Mouse (Mus musculus): ENCODE measurements around the gene Sap30l. TPM values are rescaled to one million over a fixed set of nuclear protein-coding genes. Genes with fewer than 3 reads are reported as not detected.

Sap30l gene
- 10 to 100 TPM; 50.6 to 54.6 TPM for total RNA-seq (2021)
- long read RNA-seq, experiment 1, transcript Sap30l-201 (4 exons, 1,151 nt) = major isoform, 34 of 44 reads
- long read RNA-seq, experiment 1, partial matches to known transcripts = 0 of 44 reads
- long read RNA-seq, experiment 1, other reads (novel, unspliced or antisense) = 10 of 44 reads
- long read RNA-seq, experiment 2, transcript Sap30l-201 (4 exons, 1,151 nt) = major isoform, 35 of 63 reads
- long read RNA-seq, experiment 2, partial matches to known transcripts = 0 of 63 reads
- long read RNA-seq, experiment 2, other reads (novel, unspliced or antisense) = 28 of 63 reads

- H3K27ac ChIP-seq = peak within 1 kb of the TSS; percentile 81
- DNase-seq (ENCODE audit: low spot score in 2 of 2) = peak; percentile 95 to 97
- no peak for TF ChIP-seq CTCF (conservative IDR thresholded peaks at IDR 0.05)
- peak within 1 kb of the TSS; percentile 95 for H3K4me3 ChIP-seq
Observed at GRCm38 (mm10) chr11:57800971-57801765, at the start of gene Sap30l. Gene Sap30l, plus strand, starts transcription at chr11:57801637.

DNA sequence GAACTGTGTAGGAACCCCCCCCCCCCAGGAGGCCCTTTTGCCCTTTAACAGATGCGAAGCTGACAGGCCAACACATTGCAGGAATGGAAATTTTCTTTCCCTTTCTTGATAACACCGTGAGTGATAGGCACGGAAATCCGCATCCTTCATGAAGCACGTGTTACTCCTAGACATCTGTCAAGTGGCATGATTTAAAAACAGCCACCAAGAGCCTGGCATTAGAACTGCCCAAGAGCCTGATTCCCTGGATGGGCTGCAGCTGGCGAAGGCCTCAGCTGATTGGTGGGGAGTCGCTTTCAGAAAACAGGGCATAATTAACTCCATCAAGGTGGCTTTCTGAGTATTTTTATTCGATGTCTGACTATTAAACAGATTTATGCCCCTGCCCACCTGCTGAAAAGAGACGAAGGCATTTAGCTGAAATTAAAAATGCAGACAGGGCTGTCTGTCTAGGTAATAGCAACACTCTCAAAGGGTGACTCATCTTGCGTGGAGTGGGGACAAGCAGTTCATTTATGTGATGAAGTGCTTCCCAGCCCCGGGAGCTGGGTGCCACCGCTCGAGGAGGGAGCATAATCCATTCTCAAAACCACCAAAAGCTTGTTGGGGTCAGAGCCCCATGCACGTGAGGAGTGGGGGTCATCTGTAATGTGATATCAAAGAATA, 47.8 kb upstream of the Sap30l start:
- TF ChIP-seq CTCF (conservative IDR thresholded peaks at IDR 0.05) = no peak
- no peak for DNase-seq (ENCODE audit: low spot score in 2 of 2)
- Histone ChIP-seq H3K4me3 (no peak overlapping the region), H3K27ac (no peak overlapping the region)

GRCm38 (mm10) chr11:57758621-57759020, 42.8 kb upstream of the Sap30l start:
- DNase-seq (ENCODE audit: low spot score in 2 of 2) = no peak
- no peak for TF ChIP-seq CTCF (conservative IDR thresholded peaks at IDR 0.05)
- Histone ChIP-seq H3K27ac (no peak overlapping the region), H3K4me3 (no peak overlapping the region)

DNA sequence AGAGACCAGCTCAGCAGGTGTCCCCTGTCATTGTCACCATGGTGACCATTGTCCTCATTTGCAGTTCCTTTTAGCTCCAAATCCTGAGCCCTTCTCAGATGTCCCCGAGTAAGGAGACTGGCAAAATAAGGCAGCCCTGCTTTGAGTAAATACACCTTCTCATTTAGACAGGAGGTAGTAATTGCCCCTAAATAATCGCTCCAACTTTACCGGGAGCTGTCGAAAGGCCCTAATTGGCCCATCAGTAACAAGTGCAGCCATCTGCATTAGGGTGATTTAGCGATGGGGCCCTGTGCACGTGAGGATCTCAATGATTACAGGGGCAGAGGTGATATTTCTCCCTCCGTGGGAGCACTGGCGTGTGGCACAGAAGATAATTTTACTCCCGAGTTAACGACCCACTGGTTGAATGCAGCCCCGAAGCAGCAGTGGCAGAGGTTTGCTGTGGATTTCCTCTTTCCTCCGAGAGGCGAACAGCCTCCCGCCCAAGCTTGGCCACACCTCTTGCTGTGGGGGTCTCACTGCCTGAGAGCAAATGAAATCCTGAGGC, 40.9 kb upstream of the Sap30l start:
- no peak for DNase-seq (ENCODE audit: low spot score in 2 of 2)
- H3K27ac ChIP-seq = no peak overlapping the region

GRCm38 (mm10) chr11:57761347-57761746, 40.1 kb upstream of the Sap30l start:
- Histone ChIP-seq H3K4me3 (no peak overlapping the region), H3K27ac (no peak overlapping the region)
- TF ChIP-seq CTCF (conservative IDR thresholded peaks at IDR 0.05) = no peak
- no peak for DNase-seq (ENCODE audit: low spot score in 2 of 2)

More for the DNA sequence above, 40.9 kb upstream of the Sap30l start:
- no peak for TF ChIP-seq CTCF (conservative IDR thresholded peaks at IDR 0.05)
- no peak overlapping the region for H3K4me3 ChIP-seq

GRCm38 (mm10) chr11:57764124-57764523, 37.3 kb upstream of the Sap30l start:
- Histone ChIP-seq H3K4me3 (no peak overlapping the region), H3K27ac (no peak overlapping the region)
- DNase-seq (ENCODE audit: low spot score in 2 of 2) = no peak
- TF ChIP-seq CTCF (conservative IDR thresholded peaks at IDR 0.05) = peak; percentile 56

- no peak for TF ChIP-seq CTCF (conservative IDR thresholded peaks at IDR 0.05)
- no peak overlapping the region for H3K27ac ChIP-seq
- H3K4me3 ChIP-seq = no peak overlapping the region
- no peak for DNase-seq (ENCODE audit: low spot score in 2 of 2)
Observed at GRCm38 (mm10) chr11:57766617-57767016, 34.8 kb upstream of the Sap30l start.

- Histone ChIP-seq H3K4me3 (no peak overlapping the region), H3K27ac (no peak overlapping the region)
- DNase-seq (ENCODE audit: low spot score in 2 of 2) = no peak
- TF ChIP-seq CTCF (conservative IDR thresholded peaks at IDR 0.05) = no peak
Observed at GRCm38 (mm10) chr11:57767171-57767570, 34.3 kb upstream of the Sap30l start.

GRCm38 (mm10) chr11:57770776-57771175, 30.7 kb upstream of the Sap30l start:
- no peak for TF ChIP-seq CTCF (conservative IDR thresholded peaks at IDR 0.05)
- H3K4me3 ChIP-seq = no peak overlapping the region
- no peak for DNase-seq (ENCODE audit: low spot score in 2 of 2)

GRCm38 (mm10) chr11:57771676-57772075, 29.8 kb upstream of the Sap30l start:
- TF ChIP-seq CTCF (conservative IDR thresholded peaks at IDR 0.05) = no peak

More at GRCm38 (mm10) chr11:57770776-57771175, 30.7 kb upstream of the Sap30l start:
- no peak overlapping the region for H3K27ac ChIP-seq

DNA sequence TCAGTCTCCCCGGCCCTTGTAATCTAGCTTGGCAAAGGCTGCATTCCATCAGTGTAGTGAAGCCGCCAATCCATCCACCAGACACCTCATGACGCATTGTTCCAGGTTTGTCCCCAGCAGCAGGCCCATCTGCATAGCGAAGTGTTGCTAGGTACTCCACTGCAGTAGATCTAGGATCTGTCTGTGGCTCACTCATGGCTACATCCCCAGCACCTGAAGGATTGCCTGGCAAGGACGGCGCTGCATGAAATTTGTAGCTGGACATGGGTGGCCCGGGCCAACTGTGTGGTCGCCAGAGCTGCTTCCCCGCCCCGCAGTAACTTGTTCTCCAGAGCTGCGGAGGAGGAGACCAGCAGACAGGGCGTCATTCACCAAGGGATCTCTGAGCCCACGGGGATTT, 28.0 kb upstream of the Sap30l start:
- H3K27ac ChIP-seq = no peak overlapping the region

More at GRCm38 (mm10) chr11:57771676-57772075, 29.8 kb upstream of the Sap30l start:
- no peak overlapping the region for H3K27ac ChIP-seq
- DNase-seq (ENCODE audit: low spot score in 2 of 2) = no peak
- no peak overlapping the region for H3K4me3 ChIP-seq

DNA sequence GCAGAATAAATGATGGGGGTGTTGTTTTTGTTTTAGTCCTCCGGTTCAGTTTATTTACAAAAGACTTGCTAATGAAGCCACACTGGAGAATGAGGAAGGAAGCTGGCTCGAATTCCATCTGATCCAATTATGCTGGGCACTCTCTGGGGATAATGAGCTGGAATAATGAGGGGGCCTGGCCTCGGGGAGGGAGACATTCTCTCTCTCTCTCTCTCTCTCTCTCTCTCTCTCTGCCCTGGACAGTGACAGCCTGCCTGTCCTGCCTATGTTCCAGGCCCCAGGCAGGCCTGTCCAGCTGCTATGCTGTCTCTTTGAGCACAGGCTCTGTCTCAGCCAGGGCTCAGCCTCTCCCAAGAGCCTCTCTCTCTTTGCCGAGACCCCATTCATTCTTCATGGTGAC, 27.5 kb upstream of the Sap30l start:
- TF ChIP-seq CTCF (conservative IDR thresholded peaks at IDR 0.05) = no peak
- peak in 1 of 2 experiments; percentile 10 for DNase-seq (ENCODE audit: low spot score in 2 of 2)
- no peak overlapping the region for H3K27ac ChIP-seq
- no peak overlapping the region for H3K4me3 ChIP-seq

More for the DNA sequence above, 28.0 kb upstream of the Sap30l start:
- TF ChIP-seq CTCF (conservative IDR thresholded peaks at IDR 0.05) = no peak
- DNase-seq (ENCODE audit: low spot score in 2 of 2) = no peak
- H3K4me3 ChIP-seq = no peak overlapping the region

- no peak overlapping the region for H3K4me3 ChIP-seq
- H3K27ac ChIP-seq = no peak overlapping the region
- DNase-seq (ENCODE audit: low spot score in 2 of 2) = no peak
- no peak for TF ChIP-seq CTCF (conservative IDR thresholded peaks at IDR 0.05)
Observed at GRCm38 (mm10) chr11:57775868-57776267, 25.6 kb upstream of the Sap30l start.

All from layer of hippocampus, adult 2 months (tissue).